Mouse (Mus musculus): ENCODE measurements around the gene Snap23. TPM values are rescaled to one million over a fixed set of nuclear protein-coding genes. Genes with fewer than 3 reads are reported as not detected.
"Not testable (repeated sequence)": the region's sequence is repeated elsewhere in the genome, so short reads cannot be mapped to it uniquely, and the experiment has no call there.

The Snap23 gene
- polyA plus RNA-seq, 2 experiments = 15.6 to 23.5 TPM

DNA sequence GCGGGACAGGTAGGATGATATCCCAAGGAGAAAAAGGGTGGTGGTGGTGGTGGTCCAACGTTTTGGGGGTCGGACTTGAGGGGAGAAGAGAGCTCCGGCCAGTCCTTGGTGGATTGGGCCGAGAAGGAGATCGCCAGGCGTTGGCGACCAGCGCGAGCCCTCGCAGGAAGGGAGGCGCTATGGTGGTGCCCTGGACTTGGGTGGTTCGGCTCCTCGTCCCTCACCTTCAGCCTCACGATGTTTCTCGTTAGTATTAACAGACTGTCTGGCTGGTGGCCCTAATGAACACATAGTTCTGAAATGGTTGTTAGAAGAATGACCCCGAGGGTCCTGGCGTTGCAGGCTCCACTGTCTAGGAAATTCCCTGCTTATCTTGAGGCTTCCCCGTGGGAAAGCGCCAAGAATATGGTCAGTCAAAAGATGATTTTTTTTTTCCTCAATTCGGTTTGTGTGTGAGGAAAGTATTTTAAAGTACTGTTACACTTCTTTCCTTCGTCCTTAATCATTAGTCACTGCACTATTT, 388 bp downstream of the Snap23 start:
- DNase-seq (ENCODE audit: low read depth in 3 of 3, low spot score in 3 of 3) (no peak), ATAC-seq (ENCODE audit: insufficient read depth) (peak; percentile 69)
- WGBS (ENCODE audit: insufficient replicate concordance) = 0% methylated on average over 22 of the region's 22 CpGs
- no peaks in the 10 kb centered on the region for H3K9me3 ChIP-seq (ENCODE audit: control insufficient read depth, low read length)
- no peak for TF ChIP-seq CTCF (IDR thresholded peaks at IDR 0.05; ENCODE audit: low read depth)
- TF ChIP-seq EP300 (IDR thresholded peaks at IDR 0.05; ENCODE audit: low read depth) = no peak
- H3K36me3 ChIP-seq (replicated peaks; ENCODE audit: control insufficient read depth, insufficient read depth, low read depth) = peaks cover 6% of the 10 kb centered on the region; the same call in 1 of the 2 replicates
- H3K4me3 ChIP-seq (ENCODE audit: insufficient read depth in 1 of 2, low read depth in 2 of 2, low read length in 2 of 2) = peak overlapping the region; percentile 74 to 97
- peaks cover 16 to 24% of the 10 kb centered on the region in 2 experiments for H3K4me1 ChIP-seq (replicated peaks; ENCODE audit: control insufficient read depth in 2 of 2, insufficient read depth in 2 of 2, low read length in 1 of 2)
- H3K9ac ChIP-seq (replicated peaks) = peak overlapping the region; percentile 79
- H3K27ac ChIP-seq = peak overlapping the region; percentile 56
- peak overlapping the region; percentile 78 for H3K4me2 ChIP-seq (ENCODE audit: low read depth)
- no peaks in the 10 kb centered on the region for H3K27me3 ChIP-seq (ENCODE audit: control insufficient read depth, insufficient read depth, low read length)

GRCm38 (mm10) chr2:120571081-120571480, 3.6 kb downstream of the Snap23 start:
- no peak overlapping the region for H3K4me3 ChIP-seq (ENCODE audit: insufficient read depth in 1 of 2, low read depth in 2 of 2, low read length in 2 of 2)
- peaks cover 6% of the 10 kb centered on the region; the same call in 1 of the 2 replicates for H3K36me3 ChIP-seq (replicated peaks; ENCODE audit: control insufficient read depth, insufficient read depth, low read depth)
- no peak for TF ChIP-seq EP300 (IDR thresholded peaks at IDR 0.05; ENCODE audit: low read depth)
- no peak for TF ChIP-seq CTCF (IDR thresholded peaks at IDR 0.05; ENCODE audit: low read depth)
- DNase-seq (ENCODE audit: low read depth in 3 of 3, low spot score in 3 of 3) = no peak
- no peak overlapping the region for H3K27ac ChIP-seq
- no peak overlapping the region for H3K4me2 ChIP-seq (ENCODE audit: low read depth)
- WGBS (ENCODE audit: insufficient replicate concordance) = 89% methylated on average over 3 of the region's 3 CpGs
- no peaks in the 10 kb centered on the region for H3K27me3 ChIP-seq (ENCODE audit: control insufficient read depth, insufficient read depth, low read length)
- H3K9ac ChIP-seq (replicated peaks) = no peak overlapping the region
- peaks cover 13 to 27% of the 10 kb centered on the region in 2 experiments for H3K4me1 ChIP-seq (replicated peaks; ENCODE audit: control insufficient read depth in 2 of 2, insufficient read depth in 2 of 2, low read length in 1 of 2)
- H3K9me3 ChIP-seq (ENCODE audit: control insufficient read depth, low read length) = no peaks in the 10 kb centered on the region
- no peak for ATAC-seq (ENCODE audit: insufficient read depth)

- ATAC-seq (ENCODE audit: insufficient read depth); H3K4me3 ChIP-seq (ENCODE audit: insufficient read depth in 1 of 2, low read depth in 2 of 2, low read length in 2 of 2); H3K27me3 ChIP-seq (ENCODE audit: control insufficient read depth, insufficient read depth, low read length); H3K36me3 ChIP-seq (replicated peaks; ENCODE audit: control insufficient read depth, insufficient read depth, low read depth); DNase-seq (ENCODE audit: low read depth in 3 of 3, low spot score in 3 of 3); H3K27ac ChIP-seq; H3K4me2 ChIP-seq (ENCODE audit: low read depth); H3K9me3 ChIP-seq (ENCODE audit: control insufficient read depth, low read length); H3K9ac ChIP-seq (replicated peaks): not testable (repeated sequence)
- 89% methylated on average over 3 of the region's 3 CpGs for WGBS (ENCODE audit: insufficient replicate concordance)
- peaks cover 16 to 26% of the 10 kb centered on the region in 2 experiments for H3K4me1 ChIP-seq (replicated peaks; ENCODE audit: control insufficient read depth in 2 of 2, insufficient read depth in 2 of 2, low read length in 1 of 2)
These were observed 4.7 kb downstream of the Snap23 start for GRCm38 (mm10) chr2:120572161-120572560.

- no peak overlapping the region for H3K4me3 ChIP-seq (ENCODE audit: insufficient read depth in 1 of 2, low read depth in 2 of 2, low read length in 2 of 2)
- DNase-seq (ENCODE audit: low read depth in 3 of 3, low spot score in 3 of 3) (no peak), ATAC-seq (ENCODE audit: insufficient read depth) (no peak)
- no peak overlapping the region for H3K9ac ChIP-seq (replicated peaks)
- H3K9me3 ChIP-seq (ENCODE audit: control insufficient read depth, low read length) = no peaks in the 10 kb centered on the region
- TF ChIP-seq CTCF (IDR thresholded peaks at IDR 0.05; ENCODE audit: low read depth) (no peak), EP300 (IDR thresholded peaks at IDR 0.05; ENCODE audit: low read depth) (no peak)
- H3K27ac ChIP-seq = no peak overlapping the region
- peaks cover 23 to 31% of the 10 kb centered on the region in 2 experiments for H3K4me1 ChIP-seq (replicated peaks; ENCODE audit: control insufficient read depth in 2 of 2, insufficient read depth in 2 of 2, low read length in 1 of 2)
- peaks cover 6% of the 10 kb centered on the region; the same call in 1 of the 2 replicates for H3K36me3 ChIP-seq (replicated peaks; ENCODE audit: control insufficient read depth, insufficient read depth, low read depth)
- no peaks in the 10 kb centered on the region for H3K27me3 ChIP-seq (ENCODE audit: control insufficient read depth, insufficient read depth, low read length)
- 0 out of 2 replicates have a peak overlapping the region, but pooled peaks have one; percentile 11 for H3K4me2 ChIP-seq (ENCODE audit: low read depth)
- WGBS (ENCODE audit: insufficient replicate concordance) = 62% methylated on average over 3 of the region's 3 CpGs
These were observed 7.7 kb downstream of the Snap23 start for GRCm38 (mm10) chr2:120575121-120575520.

GRCm38 (mm10) chr2:120575978-120576377, 8.5 kb downstream of the Snap23 start:
- DNase-seq (ENCODE audit: low read depth in 3 of 3, low spot score in 3 of 3) (no peak), ATAC-seq (ENCODE audit: insufficient read depth) (peak; percentile 68; the same call in 1 of the 2 replicates)
- Histone ChIP-seq H3K9ac (replicated peaks) (0 out of 2 replicates have a peak overlapping the region, but pooled peaks have one; percentile 13), H3K27me3 (ENCODE audit: control insufficient read depth, insufficient read depth, low read length) (no peaks in the 10 kb centered on the region), H3K4me1 (replicated peaks; ENCODE audit: control insufficient read depth in 2 of 2, insufficient read depth in 2 of 2, low read length in 1 of 2) (peaks cover 23 to 31% of the 10 kb centered on the region in 2 experiments), H3K36me3 (replicated peaks; ENCODE audit: control insufficient read depth, insufficient read depth, low read depth) (peaks cover 6% of the 10 kb centered on the region; the same call in 1 of the 2 replicates), H3K4me2 (ENCODE audit: low read depth) (peak overlapping the region; percentile 26), H3K4me3 (ENCODE audit: insufficient read depth in 1 of 2, low read depth in 2 of 2, low read length in 2 of 2) (no peak overlapping the region), H3K9me3 (ENCODE audit: control insufficient read depth, low read length) (no peaks in the 10 kb centered on the region), H3K27ac (no peak overlapping the region; the same call in none of the 2 replicates)
- WGBS (ENCODE audit: insufficient replicate concordance) = 18% methylated on average over 2 of the region's 2 CpGs
- TF ChIP-seq CTCF (IDR thresholded peaks at IDR 0.05; ENCODE audit: low read depth) (no peak), EP300 (IDR thresholded peaks at IDR 0.05; ENCODE audit: low read depth) (peak; percentile 32; the same call in 1 of the 2 replicates)

Measured in liver, embryonic 14.5 days (tissue).